Mouse (Mus musculus) olfactory bulb, adult 2 months (tissue): ENCODE results near the gene Id3.

Experiments
- CTCF ChIP-seq: fragments of 200-500 bp; IDR thresholded peaks from 2 replicates; pipeline ENCODE4 v1.5.1; 2012; ENCODE audit warnings: low read depth, mild to moderate bottlenecking, low read length, moderate library complexity; ENCODE audit not compliant: insufficient read depth
- POLR2A ChIP-seq: fragments of 200-500 bp; IDR thresholded peaks from 2 replicates; pipeline ENCODE4 v1.6.1; 2012; ENCODE audit warnings: mild to moderate bottlenecking, low read depth, low read length, moderate library complexity; ENCODE audit not compliant: insufficient read depth

- no peak for TF ChIP-seq CTCF
- TF ChIP-seq POLR2A = no peak
Measured at GRCm38 (mm10) chr4:136121158-136121557, 22.1 kb upstream of the Id3 start.
